Mouse (Mus musculus): ENCODE measurements at regions not wholly inside any gene's neighbourhood (a gene's known extent, or its start where the extent isn't known, plus 50 kb on each side); places are given as distances from the start of the nearest gene placed in this dataset.

GRCm38 (mm10) chr16:76232680-76233079, 140.9 kb downstream of the Nrip1 start:
- 63% methylated on average over 4 of the region's 4 CpGs for WGBS (ENCODE audit: insufficient replicate concordance)
- no peak overlapping the region for H3K9ac ChIP-seq
- H3K9me3 ChIP-seq (replicated peaks), result no peaks in the 10 kb centered on the region
- H3K4me3 ChIP-seq (replicated peaks), result no peak overlapping the region
- no peak overlapping the region for H3K27ac ChIP-seq (replicated peaks)
- no peaks in the 10 kb centered on the region for H3K27me3 ChIP-seq
- ATAC-seq (ENCODE audit: insufficient read depth), result no peak
- H3K4me1 ChIP-seq (replicated peaks), result 0 out of 2 replicates have a peak, but pooled peaks cover 3% of the 10 kb centered on the region
- no peak overlapping the region for H3K4me2 ChIP-seq
- no peaks in the 10 kb centered on the region for H3K36me3 ChIP-seq (replicated peaks)

- Histone ChIP-seq H3K4me1 (replicated peaks) (0 out of 2 replicates have a peak, but pooled peaks cover 3% of the 10 kb centered on the region), H3K27ac (replicated peaks) (no peak overlapping the region), H3K4me3 (replicated peaks) (no peak overlapping the region), H3K27me3 (no peaks in the 10 kb centered on the region), H3K9me3 (replicated peaks) (no peaks in the 10 kb centered on the region), H3K9ac (no peak overlapping the region), H3K36me3 (replicated peaks) (no peaks in the 10 kb centered on the region), H3K4me2 (no peak overlapping the region)
- ATAC-seq (ENCODE audit: insufficient read depth), result no peak
- WGBS (ENCODE audit: insufficient replicate concordance), result 40% methylated on average over 3 of the region's 3 CpGs
Observed at GRCm38 (mm10) chr16:76232174-76232573, 141.5 kb downstream of the Nrip1 start.

GRCm38 (mm10) chr16:76230516-76231302, 142.9 kb downstream of the Nrip1 start:
- peaks cover 6% of the 10 kb centered on the region; the same call in 1 of the 2 replicates for H3K4me1 ChIP-seq (replicated peaks)
- no peak overlapping the region for H3K9ac ChIP-seq
- no peak for ATAC-seq (ENCODE audit: insufficient read depth)
- no peak overlapping the region for H3K27ac ChIP-seq (replicated peaks)
- no peak overlapping the region for H3K4me2 ChIP-seq
- WGBS (ENCODE audit: insufficient replicate concordance), result 66% methylated on average over 4 of the region's 4 CpGs
- H3K27me3 ChIP-seq, result no peaks in the 10 kb centered on the region
- H3K36me3 ChIP-seq (replicated peaks), result no peaks in the 10 kb centered on the region
- no peak overlapping the region for H3K4me3 ChIP-seq (replicated peaks)
- no peaks in the 10 kb centered on the region for H3K9me3 ChIP-seq (replicated peaks)

GRCm38 (mm10) chr16:76228451-76228850, 145.2 kb downstream of the Nrip1 start:
- no peak overlapping the region for H3K4me2 ChIP-seq
- H3K9me3 ChIP-seq (replicated peaks), result no peaks in the 10 kb centered on the region
- ATAC-seq (ENCODE audit: insufficient read depth), result no peak
- no peaks in the 10 kb centered on the region for H3K27me3 ChIP-seq
- 62% methylated on average over 4 of the region's 4 CpGs for WGBS (ENCODE audit: insufficient replicate concordance)
- no peak overlapping the region for H3K9ac ChIP-seq
- peaks cover 6% of the 10 kb centered on the region; the same call in 1 of the 2 replicates for H3K4me1 ChIP-seq (replicated peaks)
- no peak overlapping the region for H3K4me3 ChIP-seq (replicated peaks)
- no peaks in the 10 kb centered on the region for H3K36me3 ChIP-seq (replicated peaks)
- no peak overlapping the region for H3K27ac ChIP-seq (replicated peaks)

GRCm38 (mm10) chr16:76226446-76226845, 147.2 kb downstream of the Nrip1 start:
- Histone ChIP-seq H3K4me2 (no peak overlapping the region), H3K27ac (replicated peaks) (no peak overlapping the region), H3K4me1 (replicated peaks) (peaks cover 6% of the 10 kb centered on the region; the same call in 1 of the 2 replicates), H3K36me3 (replicated peaks) (no peaks in the 10 kb centered on the region), H3K9me3 (replicated peaks) (no peaks in the 10 kb centered on the region), H3K27me3 (no peaks in the 10 kb centered on the region), H3K4me3 (replicated peaks) (no peak overlapping the region), H3K9ac (no peak overlapping the region)
- ATAC-seq (ENCODE audit: insufficient read depth), result no peak; the same call in 1 of the 2 replicates
- 18% methylated on average over 7 of the region's 7 CpGs for WGBS (ENCODE audit: insufficient replicate concordance)

- no peaks in the 10 kb centered on the region for H3K9me3 ChIP-seq (replicated peaks)
- no peak overlapping the region for H3K4me2 ChIP-seq
- no peaks in the 10 kb centered on the region for H3K36me3 ChIP-seq (replicated peaks)
- H3K4me1 ChIP-seq (replicated peaks), result peaks cover 6% of the 10 kb centered on the region; the same call in 1 of the 2 replicates
- 53% methylated on average over 12 of the region's 12 CpGs for WGBS (ENCODE audit: insufficient replicate concordance)
- H3K4me3 ChIP-seq (replicated peaks), result no peak overlapping the region
- ATAC-seq (ENCODE audit: insufficient read depth), result no peak
- no peak overlapping the region; the same call in 1 of the 2 replicates for H3K27ac ChIP-seq (replicated peaks)
- no peaks in the 10 kb centered on the region for H3K27me3 ChIP-seq
- no peak overlapping the region for H3K9ac ChIP-seq
Observed at GRCm38 (mm10) chr16:76225587-76226226, 147.9 kb downstream of the Nrip1 start.

GRCm38 (mm10) chr16:76224901-76225586, 148.6 kb downstream of the Nrip1 start:
- H3K9ac ChIP-seq, result no peak overlapping the region
- no peaks in the 10 kb centered on the region for H3K9me3 ChIP-seq (replicated peaks)
- no peaks in the 10 kb centered on the region for H3K27me3 ChIP-seq
- H3K4me2 ChIP-seq, result peak overlapping the region; percentile 3; the same call in 1 of the 2 replicates
- no peak overlapping the region for H3K4me3 ChIP-seq (replicated peaks)
- 57% methylated on average over 9 of the region's 9 CpGs for WGBS (ENCODE audit: insufficient replicate concordance)
- H3K4me1 ChIP-seq (replicated peaks), result peaks cover 6% of the 10 kb centered on the region; the same call in 1 of the 2 replicates
- H3K36me3 ChIP-seq (replicated peaks), result no peaks in the 10 kb centered on the region
- ATAC-seq (ENCODE audit: insufficient read depth), result peak; percentile 53
- peak overlapping the region; percentile 58 for H3K27ac ChIP-seq (replicated peaks)

- no peak overlapping the region for H3K9ac ChIP-seq
- 73% methylated on average over 4 of the region's 4 CpGs for WGBS (ENCODE audit: insufficient replicate concordance)
- no peak overlapping the region for H3K4me2 ChIP-seq
- peaks cover 6% of the 10 kb centered on the region; the same call in 1 of the 2 replicates for H3K4me1 ChIP-seq (replicated peaks)
- no peak for ATAC-seq (ENCODE audit: insufficient read depth)
- H3K36me3 ChIP-seq (replicated peaks), result no peaks in the 10 kb centered on the region
- H3K9me3 ChIP-seq (replicated peaks), result no peaks in the 10 kb centered on the region
- no peak overlapping the region for H3K27ac ChIP-seq (replicated peaks)
- H3K4me3 ChIP-seq (replicated peaks), result no peak overlapping the region
- H3K27me3 ChIP-seq, result no peaks in the 10 kb centered on the region
Observed at GRCm38 (mm10) chr16:76223716-76224115, 149.9 kb downstream of the Nrip1 start.

GRCm38 (mm10) chr16:76222960-76223359, 150.7 kb downstream of the Nrip1 start:
- H3K4me2 ChIP-seq, result no peak overlapping the region
- H3K27ac ChIP-seq (replicated peaks), result no peak overlapping the region
- H3K27me3 ChIP-seq, result no peaks in the 10 kb centered on the region
- no peak for ATAC-seq (ENCODE audit: insufficient read depth)
- WGBS (ENCODE audit: insufficient replicate concordance), result 72% methylated on average over 5 of the region's 5 CpGs
- no peak overlapping the region for H3K9ac ChIP-seq
- no peaks in the 10 kb centered on the region for H3K36me3 ChIP-seq (replicated peaks)
- peaks cover 3% of the 10 kb centered on the region; the same call in 1 of the 2 replicates for H3K4me1 ChIP-seq (replicated peaks)
- H3K4me3 ChIP-seq (replicated peaks), result no peak overlapping the region
- no peaks in the 10 kb centered on the region for H3K9me3 ChIP-seq (replicated peaks)

- Histone ChIP-seq H3K36me3 (replicated peaks) (no peaks in the 10 kb centered on the region), H3K4me2 (no peak overlapping the region), H3K4me1 (replicated peaks) (no peaks in the 10 kb centered on the region; the same call in 1 of the 2 replicates), H3K27me3 (no peaks in the 10 kb centered on the region), H3K9me3 (replicated peaks) (no peaks in the 10 kb centered on the region), H3K27ac (replicated peaks) (no peak overlapping the region), H3K9ac (no peak overlapping the region), H3K4me3 (replicated peaks) (no peak overlapping the region)
- no peak for ATAC-seq (ENCODE audit: insufficient read depth)
- 57% methylated on average over 3 of the region's 3 CpGs for WGBS (ENCODE audit: insufficient replicate concordance)
Observed at GRCm38 (mm10) chr16:76220466-76220865, 153.2 kb downstream of the Nrip1 start.

- H3K4me3 ChIP-seq (replicated peaks), result no peak overlapping the region
- no peak overlapping the region for H3K4me2 ChIP-seq
- ATAC-seq (ENCODE audit: insufficient read depth), result no peak
- H3K27me3 ChIP-seq, result no peaks in the 10 kb centered on the region
- no peak overlapping the region for H3K9ac ChIP-seq
- H3K27ac ChIP-seq (replicated peaks), result no peak overlapping the region
- H3K4me1 ChIP-seq (replicated peaks), result no peaks in the 10 kb centered on the region; the same call in 1 of the 2 replicates
- no peaks in the 10 kb centered on the region for H3K9me3 ChIP-seq (replicated peaks)
- no peaks in the 10 kb centered on the region for H3K36me3 ChIP-seq (replicated peaks)
Observed at GRCm38 (mm10) chr16:76219233-76219632, 154.4 kb downstream of the Nrip1 start.
